19 mouse cellular contexts compared by ENCODE assay signal in the genomic region with DNA sequence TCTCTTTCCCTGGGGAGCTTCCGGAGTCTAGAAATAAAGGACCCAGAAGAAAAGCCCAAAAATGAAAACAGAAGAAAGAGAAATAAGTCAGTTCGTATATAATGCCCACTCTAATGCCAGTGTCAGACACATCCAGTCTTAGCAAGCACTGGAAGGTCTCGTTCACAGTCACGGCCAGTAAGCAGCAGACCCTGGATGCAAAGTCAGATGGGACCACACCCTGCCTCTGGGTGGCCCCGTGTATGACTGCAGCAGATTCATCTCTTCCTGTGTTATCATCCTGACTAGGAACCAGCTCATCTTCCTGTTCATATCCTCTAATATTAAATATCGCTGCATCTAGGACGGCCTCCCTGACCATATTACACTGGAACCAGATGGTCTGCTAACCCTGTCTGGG. TPM values are rescaled to one million over a fixed set of nuclear protein-coding genes. Genes with fewer than 3 reads are reported as not detected.
DNase-seq lines count a peak whose midpoint lies in the region; TF ChIP-seq lines count a peak whose summit lies in the region.
"Had no signal": no experiment of that assay in that cellular context is flagged by ENCODE, and none has a peak within 500 bp of the region (broad histone marks: within the 10 kb centered on the region; RNA-seq: fewer than 3 reads in every experiment).

No protein-coding gene starts in this region.

- H3K36me3 ChIP-seq in heart, embryonic 10.5 days, result no peaks in the 10 kb centered on the region
- peaks cover 5% of the 10 kb centered on the region for H3K36me3 ChIP-seq in C2C12 (ENCODE audit: control insufficient read depth, insufficient read depth)
- no peaks in the 10 kb centered on the region for H3K36me3 ChIP-seq in limb, embryonic 10.5 days
- H3K36me3 ChIP-seq: embryonic facial prominence, embryonic 15.5 days; forebrain, embryonic 15.5 days; G1E; heart, embryonic 15.5 days; lung, embryonic 15.5 days; stomach, embryonic 15.5 days had no signal

- H3K79me2 ChIP-seq in C2C12 (ENCODE audit: control insufficient read depth, insufficient read depth), result peaks cover 92% of the 10 kb centered on the region

- TF ChIP-seq CTCF in C2C12 (IDR thresholded peaks at IDR 0.05; ENCODE audit: control insufficient read depth, insufficient read depth, insufficient read length), result no peak

- DNase-seq in heart, embryonic 10.5 days (ENCODE audit: low spot score), result no peak
- DNase-seq in heart, adult 8-10 months (ENCODE audit: low spot score), result no peak
- peak; percentile 42 for DNase-seq in kidney, postnatal 10 days
- no peak for DNase-seq in kidney, postnatal 4 days
- no peak for DNase-seq in limb, embryonic 10.5 days (ENCODE audit: low spot score)
- no peak for DNase-seq in ovary, postnatal 14 days (ENCODE audit: low spot score)
- DNase-seq in adrenal gland, postnatal 36 days, result no peak
- DNase-seq: cerebellum, adult 9-10 months; thymus, postnatal 25 days had no signal

- H3K4me1 ChIP-seq in heart, embryonic 10.5 days, result peaks cover 65% of the 10 kb centered on the region
- H3K4me1 ChIP-seq in limb, embryonic 10.5 days, result peaks cover 67% of the 10 kb centered on the region

- 80% methylated on average over 7 of the region's 7 CpGs for WGBS in heart, embryonic 10.5 days
- WGBS in limb, embryonic 10.5 days, result 83% methylated on average over 7 of the region's 7 CpGs

- 0 out of 2 replicates have a peak overlapping the region, but pooled peaks have one; percentile 10 for H3K27ac ChIP-seq in heart, embryonic 10.5 days
- peak overlapping the region; percentile 47 for H3K27ac ChIP-seq in limb, embryonic 10.5 days
- H3K27ac ChIP-seq: embryonic facial prominence, embryonic 15.5 days; forebrain, embryonic 15.5 days; heart, embryonic 15.5 days; kidney, postnatal 0 days; layer of hippocampus, adult 2 months; liver, embryonic 14.5 days had no signal

- no peak overlapping the region for H3K4me3 ChIP-seq in heart, embryonic 10.5 days
- no peak overlapping the region for H3K4me3 ChIP-seq in C2C12 (ENCODE audit: insufficient read depth, poor library complexity, severe bottlenecking)
- no peak overlapping the region for H3K4me3 ChIP-seq in limb, embryonic 10.5 days
- H3K4me3 ChIP-seq: embryonic facial prominence, embryonic 15.5 days; forebrain, embryonic 15.5 days; heart, embryonic 15.5 days; layer of hippocampus, adult 2 months; lung, embryonic 15.5 days; stomach, embryonic 15.5 days had no signal

- H3K27me3 ChIP-seq in heart, embryonic 10.5 days (ENCODE audit: insufficient read depth, poor library complexity, severe bottlenecking), result no peaks in the 10 kb centered on the region
- H3K27me3 ChIP-seq in C2C12 (ENCODE audit: control insufficient read depth, insufficient read depth, insufficient read length), result no peaks in the 10 kb centered on the region
- H3K27me3 ChIP-seq in limb, embryonic 10.5 days (ENCODE audit: low read depth, poor library complexity, severe bottlenecking), result no peaks in the 10 kb centered on the region
- H3K27me3 ChIP-seq: forebrain, embryonic 15.5 days; heart, embryonic 15.5 days; lung, embryonic 15.5 days; stomach, embryonic 15.5 days had no signal

- H3K9me3 ChIP-seq in heart, embryonic 10.5 days, result no peaks in the 10 kb centered on the region
- H3K9me3 ChIP-seq in limb, embryonic 10.5 days (replicated peaks), result no peaks in the 10 kb centered on the region
- H3K9me3 ChIP-seq: embryonic facial prominence, embryonic 15.5 days; forebrain, embryonic 15.5 days; G1E; heart, embryonic 15.5 days; lung, embryonic 15.5 days; stomach, embryonic 15.5 days had no signal

- peaks cover 37% of the 10 kb centered on the region for H3K79me3 ChIP-seq in C2C12 (ENCODE audit: low read depth)

- H3ac ChIP-seq in C2C12 (ENCODE audit: control insufficient read depth, insufficient read length, low read depth), result peak overlapping the region; percentile 24

TF ChIP-seq in C2C12, 6 proteins besides CTCF, POLR2A, EP300 and RAD21:
- TF ChIP-seq USF1 (IDR thresholded peaks at IDR 0.05; ENCODE audit: low read depth) (no peak), FOSL1 (IDR thresholded peaks at IDR 0.05; ENCODE audit: insufficient read depth, low read length, poor library complexity, severe bottlenecking) (no peak), MAX (IDR thresholded peaks at IDR 0.05) (no peak), CEBPB (IDR thresholded peaks at IDR 0.05; ENCODE audit: low read depth) (no peak), MYOG (IDR thresholded peaks at IDR 0.05; ENCODE audit: control insufficient read depth, extremely low read depth, insufficient read length) (no peak), MYOD1 (IDR thresholded peaks at IDR 0.05; ENCODE audit: control insufficient read depth, insufficient read length, low read depth) (no peak)

RNA-seq across cellular contexts. Expression of a gene that starts 50.9 kb away (rescaled TPM):
- polyA plus RNA-seq in heart, embryonic 10.5 days (2016; fragmentation: Nextera tagmentation; extraction: Ambion mirVana), result 202 and 238 TPM in 2 replicates
- 10 to 100 TPM; 36.0 to 45.8 (median 40.9) TPM for total RNA-seq in heart, adult 8-10 months (2022)
- polyA plus RNA-seq in C2C12 (2012; fragmentation: generic; extraction: Trizol), result 427 TPM
- polyA plus RNA-seq in limb, embryonic 10.5 days (2016; fragmentation: Nextera tagmentation; extraction: Ambion mirVana), result 46.3 and 54.4 TPM in 2 replicates
- 10 to 100 TPM; 73.3 to 99.3 TPM for total RNA-seq in adrenal gland, postnatal 36 days (2021)
